Mouse (Mus musculus) MEL (cell line): ENCODE measurements around the gene P3h2. TPM values are rescaled to one million over a fixed set of nuclear protein-coding genes. Genes with fewer than 3 reads are reported as not detected.

Experiments
- DNase-seq: peaks from one replicate; pipeline ENCODE4 v3.0.0; 2011; ENCODE audit warnings: low read depth, low spot score
- H3K27ac ChIP-seq: 2 replicates; pipeline ENCODE4 v1.5.1; 2012; ENCODE audit warnings: low read depth, mild to moderate bottlenecking, control low read depth, low read length, moderate library complexity; ENCODE audit not compliant: control insufficient read depth
- H3K27me3 ChIP-seq, 2 experiments: fragments of 150-350 bp in 1 of 2; sonication (generic) in 1 of 2; 2 replicates each; pipeline ENCODE4 v1.6.1; 2012; ENCODE audit warnings: low read length in 2 of 2, mild to moderate bottlenecking in 2 of 2, improper control_type of control experiment in 1 of 2, moderate library complexity in 1 of 2; ENCODE audit not compliant: insufficient read depth in 2 of 2, control insufficient read depth in 1 of 2
- H3K36me3 ChIP-seq, 2 experiments: 2 replicates each; pipeline ENCODE4 v1.6.1; 2012 to 2014; ENCODE audit warnings: low read length in 2 of 2, improper control_type of control experiment in 1 of 2, inconsistent platforms in 1 of 2, mild to moderate bottlenecking in 1 of 2; ENCODE audit not compliant: insufficient read depth in 2 of 2, control insufficient read depth in 1 of 2
- H3K4me1 ChIP-seq, 2 experiments: fragments of 150-350 bp in 1 of 2; sonication (generic) in 1 of 2; 2 replicates each; pipeline ENCODE4 v1.6.1; 2012; ENCODE audit warnings: low read length in 2 of 2, improper control_type of control experiment in 1 of 2, mild to moderate bottlenecking in 1 of 2; ENCODE audit not compliant: insufficient read depth in 2 of 2, control insufficient read depth in 1 of 2
- H3K4me3 ChIP-seq, 2 experiments: fragments of 150-350 bp in 1 of 2; sonication (generic) in 1 of 2; 2 replicates each; pipeline ENCODE4 v1.5.1; 2012; ENCODE audit warnings: low read depth in 2 of 2, low read length in 2 of 2, mild to moderate bottlenecking in 2 of 2, moderate library complexity in 2 of 2, control low read depth in 1 of 2, improper control_type of control experiment in 1 of 2; ENCODE audit not compliant: control insufficient read depth in 1 of 2, insufficient read depth in 1 of 2
- H3K79me2 ChIP-seq: 2 replicates; pipeline ENCODE4 v1.6.1; 2012; ENCODE audit warnings: mild to moderate bottlenecking, low read length, moderate library complexity; ENCODE audit not compliant: control insufficient read depth, poor library complexity, insufficient read depth
- H3K9ac ChIP-seq: 2 replicates; pipeline ENCODE4 v1.6.1; 2012; ENCODE audit warnings: low read depth, mild to moderate bottlenecking, control low read depth, low read length, moderate library complexity; ENCODE audit not compliant: control insufficient read depth, poor library complexity, severe bottlenecking
- H3K9me3 ChIP-seq: fragments of 150-350 bp; sonication (generic); replicated peaks from 2 replicates; pipeline ENCODE4 v1.6.1; 2012; ENCODE audit warnings: mild to moderate bottlenecking, low read length, improper control_type of control experiment, moderate library complexity; ENCODE audit not compliant: insufficient read depth
- BHLHE40 ChIP-seq: IDR thresholded peaks from 2 replicates; pipeline ENCODE4 v1.6.1; 2012; ENCODE audit warnings: low read depth, mild to moderate bottlenecking, inconsistent platforms, low read length, improper control_type of control experiment, borderline replicate concordance
- CHD2 ChIP-seq: IDR thresholded peaks from 2 replicates; pipeline ENCODE4 v1.6.1; 2011; ENCODE audit warnings: low read length, improper control_type of control experiment
- CTCF ChIP-seq, 3 experiments: IDR thresholded peaks in 2 of 3; conservative IDR thresholded peaks in 1 of 3; 2 replicates each; pipeline ENCODE4 v1.5.1; 2011 to 2012; ENCODE audit warnings: low read length in 3 of 3, low read depth in 2 of 3, mild to moderate bottlenecking in 2 of 3, improper control_type of control experiment in 1 of 3, inconsistent platforms in 1 of 3, mixed read lengths in 1 of 3, moderate library complexity in 1 of 3; ENCODE audit not compliant: control insufficient read depth in 1 of 3, insufficient read depth in 1 of 3, poor library complexity in 1 of 3, severe bottlenecking in 1 of 3
- E2F4 ChIP-seq: IDR thresholded peaks from 2 replicates; pipeline ENCODE4 v1.6.1; 2011; ENCODE audit warnings: low read depth, low read length, improper control_type of control experiment, borderline replicate concordance
- GATA1 ChIP-seq: IDR thresholded peaks from 2 replicates; pipeline ENCODE4 v1.6.1; 2011; ENCODE audit warnings: low read depth, low read length, improper control_type of control experiment
- JUND ChIP-seq: IDR thresholded peaks from 2 replicates; pipeline ENCODE4 v1.6.1; 2011; ENCODE audit warnings: low read depth, mild to moderate bottlenecking, improper control_type of control experiment, low read length
- KAT2A ChIP-seq: conservative IDR thresholded peaks from 2 replicates; pipeline ENCODE4 v1.6.1; 2012; ENCODE audit warnings: low read depth, low read length, improper control_type of control experiment, inconsistent platforms
- MAFK ChIP-seq: IDR thresholded peaks from 2 replicates; pipeline ENCODE4 v1.6.1; 2011; ENCODE audit warnings: low read depth, mild to moderate bottlenecking, low read length, improper control_type of control experiment, borderline replicate concordance
- MAX ChIP-seq: IDR thresholded peaks from 2 replicates; pipeline ENCODE4 v1.6.1; 2011; ENCODE audit warnings: low read length, improper control_type of control experiment
- MAZ ChIP-seq: IDR thresholded peaks from 2 replicates; pipeline ENCODE4 v1.6.1; 2012; ENCODE audit warnings: low read depth, mild to moderate bottlenecking, inconsistent platforms, low read length, improper control_type of control experiment
- MXI1 ChIP-seq: IDR thresholded peaks from 2 replicates; pipeline ENCODE4 v1.6.1; 2011; ENCODE audit warnings: mild to moderate bottlenecking, low read depth, low read length, improper control_type of control experiment
- MYB ChIP-seq: IDR thresholded peaks from 2 replicates; pipeline ENCODE4 v1.6.1; 2011; ENCODE audit warnings: mild to moderate bottlenecking, low read depth, low read length, improper control_type of control experiment
- NELFE ChIP-seq: IDR thresholded peaks from 2 replicates; pipeline ENCODE4 v1.6.1; 2011; ENCODE audit warnings: low read depth, low read length, improper control_type of control experiment
- POLR2AphosphoS2 ChIP-seq: IDR thresholded peaks from 2 replicates; pipeline ENCODE4 v1.6.1; 2011; ENCODE audit warnings: low read length, improper control_type of control experiment
- POLR2AphosphoS5 ChIP-seq: IDR thresholded peaks from 2 replicates; pipeline ENCODE4 v1.6.1; 2012; ENCODE audit warnings: low read depth, borderline replicate concordance, mild to moderate bottlenecking, inconsistent platforms, low read length, moderate library complexity, mixed read lengths
- RAD21 ChIP-seq: IDR thresholded peaks from 2 replicates; pipeline ENCODE4 v1.6.1; 2011; ENCODE audit warnings: mild to moderate bottlenecking, low read depth, low read length, improper control_type of control experiment
- SMC3 ChIP-seq: IDR thresholded peaks from 2 replicates; pipeline ENCODE4 v1.6.1; 2011; ENCODE audit warnings: low read depth, low read length, improper control_type of control experiment
- TAL1 ChIP-seq: IDR thresholded peaks from 2 replicates; pipeline ENCODE4 v1.6.1; 2012; ENCODE audit warnings: mild to moderate bottlenecking, inconsistent platforms, low read length, moderate library complexity, mixed read lengths
- UBTF ChIP-seq: IDR thresholded peaks from 2 replicates; pipeline ENCODE4 v1.6.1; 2012; ENCODE audit warnings: low read depth, mild to moderate bottlenecking, inconsistent platforms, low read length, improper control_type of control experiment, moderate library complexity, borderline replicate concordance; ENCODE audit not compliant: insufficient read depth
- USF1 ChIP-seq: IDR thresholded peaks from 2 replicates; pipeline ENCODE4 v1.6.1; 2014; ENCODE audit warnings: low read depth, mild to moderate bottlenecking, inconsistent platforms, low read length, improper control_type of control experiment, moderate library complexity
- ZC3H11A ChIP-seq: IDR thresholded peaks from 2 replicates; pipeline ENCODE4 v1.6.1; 2012; ENCODE audit warnings: low read depth, mild to moderate bottlenecking, inconsistent platforms, low read length, improper control_type of control experiment
- ZKSCAN1 ChIP-seq: IDR thresholded peaks from 2 replicates; pipeline ENCODE4 v1.6.1; 2012; ENCODE audit warnings: low read depth, mild to moderate bottlenecking, inconsistent platforms, low read length, improper control_type of control experiment, moderate library complexity
- ZMIZ1 ChIP-seq: IDR thresholded peaks from 2 replicates; pipeline ENCODE4 v1.6.1; 2012; ENCODE audit warnings: low read depth, mild to moderate bottlenecking, inconsistent platforms, low read length, improper control_type of control experiment, moderate library complexity
- ZNF384 ChIP-seq: IDR thresholded peaks from 2 replicates; pipeline ENCODE4 v1.6.1; 2012; ENCODE audit warnings: low read depth, mild to moderate bottlenecking, inconsistent platforms, low read length, improper control_type of control experiment
- polyA plus RNA-seq, 2 experiments: library from polyadenylated mRNA; stranded (reverse) in 1 of 2; unstranded in 1 of 2; fragments of >175 nt in 1 of 2; fragments of >200 nt in 1 of 2; gene quantifications; 2 replicates each; pipeline versions ENCODE4 v1.2.1 to v1.2.4; 2012; ENCODE audit warnings: low replicate concordance in 2 of 2, low read depth in 1 of 2; ENCODE audit not compliant: insufficient read length in 2 of 2, insufficient read depth in 1 of 2, missing spikeins in 1 of 2
- total RNA-seq: library from RNA; depleted of rRNA; stranded (reverse); fragments of 300-350 nt; gene quantifications from 2 replicates; pipeline ENCODE4 v1.2.3, GENCODE M21; 2012; rRNA removed

Gene P3h2
- total RNA-seq = not detected in 2 replicates
- polyA plus RNA-seq = not detected

DNA sequence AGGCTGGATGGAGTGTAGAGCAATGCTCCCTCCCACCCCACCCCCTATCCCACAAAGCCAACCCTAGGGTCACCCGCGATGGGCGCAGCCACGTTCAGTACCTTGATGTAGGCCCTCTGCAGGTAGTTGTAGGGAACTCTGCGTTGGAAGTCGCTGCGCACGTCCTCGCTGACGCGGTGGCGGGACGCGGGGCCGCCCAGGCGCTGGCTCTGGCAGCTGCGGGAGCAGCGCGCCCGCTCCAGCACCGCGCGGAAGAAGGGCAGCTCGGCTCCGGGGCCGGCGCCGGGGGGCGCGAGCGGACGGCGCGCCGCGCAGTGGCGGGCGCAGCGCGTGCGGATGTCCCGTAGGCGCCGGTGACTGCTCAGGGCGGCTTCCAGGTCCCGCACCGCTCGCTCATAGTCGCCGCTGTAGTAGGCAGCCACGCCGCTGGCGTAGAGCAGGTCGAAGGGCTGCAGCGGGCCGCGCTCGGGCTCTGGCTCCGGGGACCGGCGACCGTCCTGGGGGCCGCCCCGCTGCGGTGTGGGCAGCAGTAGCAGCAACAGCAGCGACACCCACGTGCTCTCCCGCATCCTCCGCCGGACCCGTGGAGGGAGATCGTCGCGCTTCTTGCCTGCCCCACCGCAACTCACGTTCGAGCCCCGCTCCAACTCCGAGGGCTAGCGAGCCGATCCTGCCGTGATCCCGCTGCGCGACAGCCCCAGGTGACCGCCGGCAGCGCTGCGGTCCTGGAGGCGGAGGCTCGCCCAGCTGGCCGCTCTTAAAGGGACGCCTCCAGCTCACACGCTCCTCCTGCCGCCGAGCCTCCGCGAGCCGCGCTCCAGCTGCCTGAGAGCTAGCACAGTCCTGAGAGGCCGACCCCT, at the start of gene P3h2:
Gene P3h2, minus strand, starts transcription at position 670 of the 860 bp plus-strand sequence.
- Histone ChIP-seq H3K79me2 (no peaks in the 10 kb centered on the region), H3K36me3 (no peaks in the 10 kb centered on the region), H3K9me3 (no peaks in the 10 kb centered on the region), H3K4me1 (no peaks in the 10 kb centered on the region), H3K9ac (no peak within 1 kb of the TSS), H3K27ac (no peak within 1 kb of the TSS), H3K27me3 (no peaks in the 10 kb centered on the region), H3K4me3 (no peak within 1 kb of the TSS)
- no peak for DNase-seq
- no peak for TF ChIP-seq KAT2A
- no peak for TF ChIP-seq CHD2
- TF ChIP-seq MAZ = no peak
- no peak for TF ChIP-seq MAX
- no peak for TF ChIP-seq UBTF
- TF ChIP-seq MAFK = no peak
- no peak for TF ChIP-seq JUND
- TF ChIP-seq NELFE = no peak
- no peak for TF ChIP-seq RAD21
- TF ChIP-seq ZKSCAN1 = no peak
- TF ChIP-seq TAL1 = no peak
- TF ChIP-seq POLR2AphosphoS2 = no peak
- no peak for TF ChIP-seq USF1
- no peak for TF ChIP-seq ZMIZ1
- TF ChIP-seq SMC3 = no peak
- no peak for TF ChIP-seq E2F4
- TF ChIP-seq CTCF (IDR thresholded peaks at IDR 0.05 in 2 of 3, conservative IDR thresholded peaks at IDR 0.05 in 1 of 3; ENCODE audit: control insufficient read depth in 1 of 3, insufficient read depth in 1 of 3, low read depth in 2 of 3, low read length in 3 of 3, poor library complexity in 1 of 3, severe bottlenecking in 1 of 3) = no peak
- TF ChIP-seq POLR2AphosphoS5 = no peak
- no peak for TF ChIP-seq ZNF384
- TF ChIP-seq MYB = no peak

DNA sequence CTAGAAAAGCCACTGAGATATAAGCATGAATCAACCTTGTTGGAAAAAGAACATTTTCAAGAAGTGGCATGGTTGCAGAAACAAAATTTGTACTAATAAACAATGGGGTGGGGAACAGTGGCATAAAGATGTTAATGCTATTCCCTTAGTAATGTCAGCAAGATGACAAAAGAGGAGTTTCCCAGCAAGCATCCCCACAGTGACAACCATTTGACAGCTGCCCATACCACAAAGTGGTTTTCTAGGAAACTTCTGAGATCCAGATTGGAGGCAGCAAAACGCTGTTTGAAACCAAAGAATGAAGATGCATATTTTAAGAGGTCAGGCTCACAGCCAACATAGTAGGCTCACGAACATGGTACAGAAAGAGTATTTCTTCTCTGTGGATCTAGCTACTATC, 46.7 kb upstream of the P3h2 start:
- H3K27ac ChIP-seq = no peak overlapping the region
- no peak overlapping the region for H3K9ac ChIP-seq
- H3K27me3 ChIP-seq = no peaks in the 10 kb centered on the region
- no peaks in the 10 kb centered on the region for H3K36me3 ChIP-seq
- TF ChIP-seq CTCF (IDR thresholded peaks at IDR 0.05 in 2 of 3, conservative IDR thresholded peaks at IDR 0.05 in 1 of 3; ENCODE audit: control insufficient read depth in 1 of 3, insufficient read depth in 1 of 3, low read depth in 2 of 3, low read length in 3 of 3, poor library complexity in 1 of 3, severe bottlenecking in 1 of 3) (no peak), RAD21 (no peak), NELFE (no peak), ZKSCAN1 (no peak), ZC3H11A (no peak), CHD2 (no peak), ZMIZ1 (no peak), GATA1 (no peak), ZNF384 (no peak), MXI1 (no peak), POLR2AphosphoS2 (no peak), BHLHE40 (no peak)
- TF ChIP-seq, all 39 proteins: peak for 0
- DNase-seq = no peak
- Histone ChIP-seq H3K79me2 (no peaks in the 10 kb centered on the region), H3K9me3 (no peaks in the 10 kb centered on the region), H3K4me1 (no peaks in the 10 kb centered on the region), H3K4me3 (no peak overlapping the region)
